Mouse (Mus musculus): ENCODE measurements around the gene AI837181. TPM values are rescaled to one million over a fixed set of nuclear protein-coding genes. Genes with fewer than 3 reads are reported as not detected.

Gene AI837181
- polyA plus RNA-seq, 1 experiment from 2014 or later = 66.0 TPM

DNA sequence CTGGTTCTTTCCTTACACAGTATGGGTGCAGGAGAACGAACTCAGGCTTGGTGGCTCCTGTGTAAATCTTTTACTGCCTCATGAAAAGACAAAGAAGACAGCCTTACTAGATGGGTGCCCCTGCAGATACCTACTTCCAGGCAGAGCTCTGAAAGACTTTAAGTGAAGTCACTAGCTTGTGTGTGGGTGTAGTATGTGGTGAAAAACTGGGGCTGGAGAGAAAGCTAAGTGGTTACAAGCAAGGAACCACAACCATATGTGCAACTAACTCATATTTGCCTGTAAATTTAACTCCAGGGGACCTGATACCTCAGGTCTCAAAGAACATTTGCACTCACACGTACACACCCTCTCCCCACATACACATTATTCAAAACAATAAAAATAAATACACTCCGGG lies 35.0 kb downstream of the AI837181 start:
- H3K27me3 ChIP-seq (ENCODE audit: control insufficient read depth, insufficient read depth, low read length) = no peaks in the 10 kb centered on the region
- DNase-seq (ENCODE audit: low spot score) (no peak), ATAC-seq (ENCODE audit: low FRiP score) (no peak)
- H3K9ac ChIP-seq = peak overlapping the region; percentile 82
- peaks cover 28% of the 10 kb centered on the region for H3K36me3 ChIP-seq (replicated peaks; ENCODE audit: control insufficient read depth, insufficient read depth)
- H3K9me3 ChIP-seq (ENCODE audit: control insufficient read depth, low read length) = no peaks in the 10 kb centered on the region
- peak overlapping the region; percentile 95 for H3K4me2 ChIP-seq (replicated peaks)
- H3K4me3 ChIP-seq (replicated peaks; ENCODE audit: low read length) = peak overlapping the region; percentile 69
- 26% methylated on average over 3 of the region's 3 CpGs for WGBS
- peaks cover 47% of the 10 kb centered on the region for H3K4me1 ChIP-seq (replicated peaks; ENCODE audit: control insufficient read depth, insufficient read depth, low read length)
- peak overlapping the region; percentile 73 for H3K27ac ChIP-seq

DNA sequence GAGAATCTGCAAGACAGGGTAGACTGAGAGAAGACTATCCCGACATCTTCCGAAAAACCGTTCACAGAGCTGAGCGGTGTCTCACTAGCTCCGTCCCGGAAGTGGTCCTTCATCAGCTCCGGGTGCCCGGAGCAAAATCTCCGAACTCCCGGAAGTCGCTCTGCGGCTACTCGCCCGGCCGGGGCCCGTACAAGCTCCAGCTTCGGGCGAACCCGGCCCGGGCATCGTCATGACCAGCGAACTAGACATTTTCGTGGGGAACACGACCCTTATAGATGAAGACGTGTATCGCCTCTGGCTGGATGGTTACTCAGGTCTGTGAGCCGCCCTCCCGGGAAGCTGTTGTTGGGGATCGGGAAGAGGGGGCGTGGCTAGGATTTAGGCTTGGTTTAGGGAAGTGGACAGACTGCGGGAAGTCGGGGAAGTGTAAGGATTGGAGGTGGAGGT lies 35.5 kb downstream of the AI837181 start, which contains the start of gene Fibp:
Gene Fibp, plus strand, starts transcription at position 151 of the 447 bp plus-strand sequence.
- Histone ChIP-seq H3K4me3 (replicated peaks; ENCODE audit: low read length) (peak within 1 kb of the TSS; percentile 69), H3K4me1 (replicated peaks; ENCODE audit: control insufficient read depth, insufficient read depth, low read length) (peaks cover 41% of the 10 kb centered on the region), H3K36me3 (replicated peaks; ENCODE audit: control insufficient read depth, insufficient read depth) (peaks cover 34% of the 10 kb centered on the region), H3K27me3 (ENCODE audit: control insufficient read depth, insufficient read depth, low read length) (no peaks in the 10 kb centered on the region), H3K27ac (peak within 1 kb of the TSS; percentile 73), H3K9me3 (ENCODE audit: control insufficient read depth, low read length) (no peaks in the 10 kb centered on the region), H3K4me2 (replicated peaks) (peak within 1 kb of the TSS; percentile 95), H3K9ac (peak within 1 kb of the TSS; percentile 82)
- under 1% methylated on average over 32 of the region's 32 CpGs for WGBS
- ATAC-seq (ENCODE audit: low FRiP score) = peak; percentile 75
- DNase-seq (ENCODE audit: low spot score) = peak; percentile 96

DNA sequence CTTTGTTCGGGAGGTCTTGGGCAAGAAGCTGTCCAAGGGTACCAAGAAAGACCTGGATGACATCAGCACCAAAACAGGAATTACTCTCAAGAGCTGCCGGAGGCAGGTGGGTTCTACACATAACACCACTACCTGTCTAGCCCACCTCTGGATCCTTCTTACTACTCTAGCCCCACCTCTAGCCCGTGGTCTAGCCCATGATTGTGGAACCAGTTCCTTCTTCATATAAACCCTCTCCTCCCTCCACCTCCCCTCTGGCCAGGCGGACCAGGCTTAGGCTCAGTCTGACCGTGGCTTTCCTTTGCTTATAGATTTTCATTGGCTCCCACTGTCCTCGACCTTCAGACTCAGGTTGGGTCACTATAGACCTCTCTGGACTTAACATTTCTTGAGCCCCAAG lies 36.5 kb downstream of the AI837181 start:
- WGBS = 86% methylated on average over 6 of the region's 6 CpGs
- DNase-seq (ENCODE audit: low spot score) (no peak), ATAC-seq (ENCODE audit: low FRiP score) (no peak)
- Histone ChIP-seq H3K9me3 (ENCODE audit: control insufficient read depth, low read length) (no peaks in the 10 kb centered on the region), H3K4me3 (replicated peaks; ENCODE audit: low read length) (peak overlapping the region; percentile 69), H3K36me3 (replicated peaks; ENCODE audit: control insufficient read depth, insufficient read depth) (peaks cover 42% of the 10 kb centered on the region), H3K4me2 (replicated peaks) (peak overlapping the region; percentile 95), H3K9ac (peak overlapping the region; percentile 82), H3K27me3 (ENCODE audit: control insufficient read depth, insufficient read depth, low read length) (no peaks in the 10 kb centered on the region), H3K27ac (no peak overlapping the region; the same call in 1 of the 2 replicates), H3K4me1 (replicated peaks; ENCODE audit: control insufficient read depth, insufficient read depth, low read length) (peaks cover 32% of the 10 kb centered on the region)

DNA sequence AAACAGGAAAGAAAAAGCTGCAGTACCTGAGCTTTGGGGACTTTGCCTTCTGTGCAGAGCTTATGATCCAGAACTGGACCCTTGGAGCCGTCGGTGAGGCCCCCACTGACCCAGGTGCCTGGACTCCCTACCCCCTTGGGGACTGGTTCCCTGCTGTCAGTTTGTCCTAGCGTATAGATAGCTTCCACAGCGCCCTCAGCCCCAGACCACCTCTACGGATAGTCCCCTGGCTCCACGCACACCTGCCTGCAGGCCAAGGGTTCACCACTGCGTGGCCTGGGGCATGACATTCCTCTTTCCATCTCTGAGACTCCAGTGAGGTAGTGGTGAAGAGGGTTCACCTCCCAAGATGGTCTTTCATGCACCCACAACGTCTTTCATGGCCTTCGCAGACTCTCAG lies 38.3 kb downstream of the AI837181 start:
- H3K4me2 ChIP-seq (replicated peaks) = no peak overlapping the region
- H3K9ac ChIP-seq = no peak overlapping the region
- no peak for ATAC-seq (ENCODE audit: low FRiP score)
- no peak overlapping the region for H3K27ac ChIP-seq
- H3K4me1 ChIP-seq (replicated peaks; ENCODE audit: control insufficient read depth, insufficient read depth, low read length) = peaks cover 24% of the 10 kb centered on the region
- H3K4me3 ChIP-seq (replicated peaks; ENCODE audit: low read length) = no peak overlapping the region
- no peak for DNase-seq (ENCODE audit: low spot score)
- no peaks in the 10 kb centered on the region for H3K9me3 ChIP-seq (ENCODE audit: control insufficient read depth, low read length)
- H3K27me3 ChIP-seq (ENCODE audit: control insufficient read depth, insufficient read depth, low read length) = no peaks in the 10 kb centered on the region
- peaks cover 60% of the 10 kb centered on the region for H3K36me3 ChIP-seq (replicated peaks; ENCODE audit: control insufficient read depth, insufficient read depth)
- 90% methylated on average over 9 of the region's 9 CpGs for WGBS

DNA sequence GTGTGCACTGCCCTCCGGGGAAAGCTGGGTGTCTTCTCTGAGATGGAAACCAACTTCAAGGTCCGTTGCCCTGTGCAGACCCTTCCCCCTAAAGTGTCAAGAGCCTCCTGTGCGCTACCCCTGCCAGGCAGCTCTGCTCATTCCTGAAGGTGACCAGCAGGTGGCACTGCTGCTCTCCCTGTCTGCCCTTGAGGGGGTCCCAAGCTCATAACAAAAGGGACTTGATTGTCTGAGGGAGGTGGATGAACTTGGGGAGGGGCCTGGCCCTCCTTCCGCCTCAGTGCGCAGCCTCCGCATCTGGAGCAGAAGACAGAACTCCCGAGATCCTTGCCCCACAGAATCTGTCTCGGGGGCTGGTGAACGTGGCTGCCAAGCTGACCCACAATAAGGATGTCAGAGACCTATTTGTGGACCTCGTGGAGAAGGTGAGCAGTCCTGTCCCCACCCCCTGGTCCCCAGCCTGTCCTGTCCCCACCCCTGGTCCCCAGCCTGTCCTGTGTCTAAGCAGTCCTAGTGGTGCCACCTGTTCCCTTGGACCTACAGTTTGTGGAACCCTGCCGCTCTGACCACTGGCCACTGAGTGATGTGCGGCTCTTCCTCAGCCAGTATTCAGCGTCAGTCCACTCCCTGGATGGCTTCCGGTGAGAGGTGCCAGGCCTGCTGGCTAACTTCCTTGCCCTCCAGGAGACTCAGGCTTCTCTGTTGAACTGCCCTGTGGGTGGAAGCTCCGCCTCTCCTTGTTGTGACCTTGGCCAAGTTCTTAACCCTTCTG lies 39.0 kb downstream of the AI837181 start:
- Histone ChIP-seq H3K4me1 (replicated peaks; ENCODE audit: control insufficient read depth, insufficient read depth, low read length) (peaks cover 24% of the 10 kb centered on the region), H3K4me2 (replicated peaks) (peak overlapping the region; percentile 48), H3K27me3 (ENCODE audit: control insufficient read depth, insufficient read depth, low read length) (no peaks in the 10 kb centered on the region), H3K9ac (peak overlapping the region; percentile 56), H3K36me3 (replicated peaks; ENCODE audit: control insufficient read depth, insufficient read depth) (peaks cover 60% of the 10 kb centered on the region), H3K4me3 (replicated peaks; ENCODE audit: low read length) (peak overlapping the region; percentile 22), H3K27ac (peak overlapping the region; percentile 59), H3K9me3 (ENCODE audit: control insufficient read depth, low read length) (no peaks in the 10 kb centered on the region)
- 40% methylated on average over 15 of the region's 15 CpGs for WGBS
- ATAC-seq (ENCODE audit: low FRiP score) (peak; percentile 32; the same call in 1 of the 2 replicates), DNase-seq (ENCODE audit: low spot score) (peak; percentile 78)

DNA sequence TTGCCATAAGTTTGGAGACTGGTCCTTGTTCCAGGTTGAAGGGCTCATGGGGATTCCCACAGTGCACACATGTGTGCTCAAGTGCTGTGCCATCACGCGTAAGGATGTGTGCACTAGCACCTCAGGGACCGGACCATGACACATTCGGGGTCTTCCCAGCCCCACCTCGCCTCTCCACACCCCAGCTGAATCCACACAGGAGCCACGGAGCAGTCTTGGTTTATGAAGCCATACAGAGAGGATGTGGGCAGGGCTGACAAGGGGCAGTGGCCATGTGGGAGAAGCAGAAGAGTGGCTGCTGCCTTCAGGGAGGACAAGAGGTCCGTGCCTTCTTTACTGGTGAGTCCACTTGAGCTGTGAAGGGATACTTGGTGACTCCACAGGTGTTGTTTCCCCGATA lies 40.1 kb downstream of the AI837181 start:
- Histone ChIP-seq H3K27ac (no peak overlapping the region), H3K9me3 (ENCODE audit: control insufficient read depth, low read length) (no peaks in the 10 kb centered on the region), H3K4me1 (replicated peaks; ENCODE audit: control insufficient read depth, insufficient read depth, low read length) (peaks cover 19% of the 10 kb centered on the region), H3K4me3 (replicated peaks; ENCODE audit: low read length) (no peak overlapping the region), H3K4me2 (replicated peaks) (no peak overlapping the region), H3K36me3 (replicated peaks; ENCODE audit: control insufficient read depth, insufficient read depth) (peaks cover 60% of the 10 kb centered on the region), H3K27me3 (ENCODE audit: control insufficient read depth, insufficient read depth, low read length) (no peaks in the 10 kb centered on the region), H3K9ac (no peak overlapping the region)
- DNase-seq (ENCODE audit: low spot score) = no peak
- no peak for ATAC-seq (ENCODE audit: low FRiP score)
- WGBS = 94% methylated on average over 8 of the region's 8 CpGs

DNA sequence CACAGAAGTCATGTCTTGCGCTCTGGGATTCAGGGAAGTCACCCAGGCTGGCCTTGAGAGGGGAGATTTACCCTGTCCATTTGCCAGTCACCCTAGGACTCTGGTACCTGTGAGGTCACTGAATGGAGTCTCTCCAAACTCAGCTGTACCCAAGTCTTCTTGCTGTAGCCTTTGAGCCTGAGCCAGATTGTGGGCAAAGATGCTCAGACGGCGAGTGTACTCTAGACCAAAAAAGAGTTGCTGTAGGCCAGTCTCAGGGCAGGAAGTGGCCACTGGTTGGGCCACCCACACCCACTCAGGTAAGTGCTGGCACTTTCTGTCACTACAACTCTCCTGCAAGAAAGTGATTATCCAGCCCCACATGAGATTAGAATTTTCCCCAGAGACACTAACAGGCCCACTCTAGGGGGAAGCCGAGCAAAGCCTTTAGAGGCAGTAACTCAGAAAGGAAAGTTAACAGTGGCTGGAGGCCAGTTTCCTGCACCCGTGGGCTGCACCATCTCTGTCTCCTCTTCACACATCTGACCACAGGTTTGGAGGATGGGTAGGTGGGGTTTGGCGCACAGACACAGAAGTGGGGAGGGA lies 42.1 kb downstream of the AI837181 start:
- no peak overlapping the region for H3K9ac ChIP-seq
- DNase-seq (ENCODE audit: low spot score) = no peak
- H3K27ac ChIP-seq = no peak overlapping the region
- WGBS = 96% methylated on average over 6 of the region's 6 CpGs
- no peaks in the 10 kb centered on the region for H3K27me3 ChIP-seq (ENCODE audit: control insufficient read depth, insufficient read depth, low read length)
- peaks cover 56% of the 10 kb centered on the region for H3K36me3 ChIP-seq (replicated peaks; ENCODE audit: control insufficient read depth, insufficient read depth)
- H3K9me3 ChIP-seq (ENCODE audit: control insufficient read depth, low read length) = no peaks in the 10 kb centered on the region
- peaks cover 8% of the 10 kb centered on the region; the same call in 1 of the 2 replicates for H3K4me1 ChIP-seq (replicated peaks; ENCODE audit: control insufficient read depth, insufficient read depth, low read length)
- no peak overlapping the region for H3K4me3 ChIP-seq (replicated peaks; ENCODE audit: low read length)
- ATAC-seq (ENCODE audit: low FRiP score) = no peak
- H3K4me2 ChIP-seq (replicated peaks) = no peak overlapping the region

DNA sequence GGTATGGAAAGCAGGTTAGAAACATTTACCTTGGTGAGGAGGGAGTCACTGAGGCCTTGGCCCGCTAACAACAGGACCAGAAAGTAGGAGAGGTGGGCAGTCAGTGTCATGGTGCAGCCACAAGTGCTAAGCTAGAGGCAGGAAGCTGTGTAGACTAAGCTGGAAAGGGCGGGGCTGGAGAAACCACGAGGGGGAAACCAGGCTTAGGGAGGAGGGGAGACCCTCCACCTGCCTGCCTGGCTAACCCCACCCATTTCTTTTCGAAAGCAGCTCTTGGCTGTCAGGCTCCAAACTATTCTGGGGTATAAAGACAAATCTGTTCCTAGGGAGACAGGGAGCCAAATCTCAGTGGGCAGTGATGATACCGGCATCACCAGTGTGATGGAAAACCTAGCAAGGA lies 43.4 kb downstream of the AI837181 start, which contains the start of gene Ctsw:
Gene Ctsw, minus strand, starts transcription at position 134 of the 400 bp plus-strand sequence.
- Histone ChIP-seq H3K9me3 (ENCODE audit: control insufficient read depth, low read length) (no peaks in the 10 kb centered on the region), H3K36me3 (replicated peaks; ENCODE audit: control insufficient read depth, insufficient read depth) (peaks cover 43% of the 10 kb centered on the region), H3K9ac (no peak within 1 kb of the TSS), H3K4me2 (replicated peaks) (no peak within 1 kb of the TSS), H3K27me3 (ENCODE audit: control insufficient read depth, insufficient read depth, low read length) (no peaks in the 10 kb centered on the region), H3K4me1 (replicated peaks; ENCODE audit: control insufficient read depth, insufficient read depth, low read length) (peaks cover 8% of the 10 kb centered on the region; the same call in 1 of the 2 replicates), H3K4me3 (replicated peaks; ENCODE audit: low read length) (no peak within 1 kb of the TSS), H3K27ac (no peak within 1 kb of the TSS)
- ATAC-seq (ENCODE audit: low FRiP score) (no peak), DNase-seq (ENCODE audit: low spot score) (no peak)
- WGBS = 60% methylated on average over 5 of the region's 5 CpGs

DNA sequence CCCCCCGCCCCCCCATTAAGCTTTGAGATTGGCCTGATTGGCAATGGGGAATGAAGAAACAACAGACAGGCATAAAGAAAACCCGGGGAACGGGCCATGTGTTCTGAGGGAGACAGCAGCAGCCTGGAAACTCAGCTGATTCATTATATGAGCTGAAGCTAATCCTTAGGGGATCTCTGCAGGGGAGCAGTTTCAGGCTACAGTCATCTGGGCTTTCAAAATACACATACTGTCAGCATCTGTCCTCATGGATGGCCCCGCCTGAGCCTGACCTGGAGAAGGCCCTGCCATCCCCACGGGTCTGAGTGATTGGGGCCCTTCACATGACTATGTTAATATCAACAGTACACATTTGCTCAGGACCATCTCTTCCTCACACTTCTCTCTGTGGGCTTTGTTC lies 46.9 kb downstream of the AI837181 start:
- Histone ChIP-seq H3K4me1 (replicated peaks; ENCODE audit: control insufficient read depth, insufficient read depth, low read length) (peaks cover 23% of the 10 kb centered on the region), H3K36me3 (replicated peaks; ENCODE audit: control insufficient read depth, insufficient read depth) (peaks cover 14% of the 10 kb centered on the region), H3K27ac (no peak overlapping the region), H3K4me3 (replicated peaks; ENCODE audit: low read length) (no peak overlapping the region), H3K9ac (no peak overlapping the region), H3K4me2 (replicated peaks) (no peak overlapping the region), H3K27me3 (ENCODE audit: control insufficient read depth, insufficient read depth, low read length) (no peaks in the 10 kb centered on the region), H3K9me3 (ENCODE audit: control insufficient read depth, low read length) (no peaks in the 10 kb centered on the region)
- 48% methylated on average over 5 of the region's 5 CpGs for WGBS
- DNase-seq (ENCODE audit: low spot score) (no peak), ATAC-seq (ENCODE audit: low FRiP score) (no peak)

Data from hindbrain, embryonic 14.5 days (tissue).